Comparison of ENCODE assay signal across 9 mouse cellular contexts in the genomic region with DNA sequence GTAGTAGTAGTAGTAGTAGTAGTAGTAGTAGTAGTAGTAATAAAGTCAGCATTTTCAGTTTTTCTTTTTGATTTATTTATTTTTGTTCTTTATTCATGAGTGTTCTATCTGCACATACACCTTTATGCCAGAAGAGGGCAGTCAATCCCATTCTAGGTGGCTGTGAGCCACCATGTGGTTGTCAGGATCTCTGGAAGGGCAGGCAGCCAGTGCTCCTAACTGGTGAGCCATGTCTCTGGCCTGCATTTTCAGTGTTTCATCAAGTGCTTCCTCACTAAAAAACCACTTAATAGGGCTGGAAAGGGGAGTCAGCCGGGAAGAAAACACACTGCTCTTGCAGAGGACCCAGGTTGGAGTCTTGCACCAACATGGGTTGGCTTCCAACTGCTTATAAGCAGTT. TPM values are rescaled to one million over a fixed set of nuclear protein-coding genes. Genes with fewer than 3 reads are reported as not detected.
DNase-seq lines count a peak whose midpoint lies in the region; ATAC-seq lines count a peak whose summit lies in the region.
"Had no signal": no experiment of that assay in that cellular context is flagged by ENCODE, and none has a peak within 500 bp of the region (broad histone marks: within the 10 kb centered on the region; RNA-seq: fewer than 3 reads in every experiment).

No protein-coding gene starts in this region.

- no peak overlapping the region for H3K27ac ChIP-seq in forebrain, embryonic 14.5 days (ENCODE audit: low read depth, low read length)
- H3K27ac ChIP-seq in neural tube, embryonic 11.5 days (ENCODE audit: low read depth, low read length) = no peak overlapping the region
- H3K27ac ChIP-seq: stomach, embryonic 15.5 days had no signal

- H3K4me3 ChIP-seq in forebrain, embryonic 14.5 days (ENCODE audit: low read depth, low read length) = no peak overlapping the region
- no peak overlapping the region for H3K4me3 ChIP-seq in neural tube, embryonic 11.5 days (ENCODE audit: low read depth, low read length)
- H3K4me3 ChIP-seq: stomach, embryonic 15.5 days had no signal

- no peaks in the 10 kb centered on the region for H3K4me1 ChIP-seq in forebrain, embryonic 14.5 days (ENCODE audit: control insufficient read depth, insufficient read depth, low read length)
- H3K4me1 ChIP-seq in neural tube, embryonic 11.5 days (ENCODE audit: control insufficient read depth, insufficient read depth, low read length) = no peaks in the 10 kb centered on the region

- peak; percentile 55; the same call in 1 of the 2 replicates for ATAC-seq in forebrain, embryonic 14.5 days
- ATAC-seq in hematopoietic stem cell, adult 5-6 weeks (replicated peaks in 1 of 2; ENCODE audit: insufficient read depth in 1 of 2, low FRiP score in 2 of 2, low TSS enrichment in 1 of 2, low read depth in 1 of 2, poor library complexity in 2 of 2, severe bottlenecking in 2 of 2) = peak; percentile 74 to 75
- no peak for ATAC-seq in neural tube, embryonic 11.5 days (ENCODE audit: insufficient read depth, low FRiP score, low TSS enrichment)

- WGBS in forebrain, embryonic 14.5 days = 31% methylated on average over 1 of the region's 1 CpGs
- 44% methylated on average over 1 of the region's 1 CpGs for WGBS in neural tube, embryonic 11.5 days

- H3K27me3 ChIP-seq in forebrain, embryonic 14.5 days (replicated peaks; ENCODE audit: control insufficient read depth, insufficient read depth, low read length) = no peaks in the 10 kb centered on the region
- no peaks in the 10 kb centered on the region for H3K27me3 ChIP-seq in neural tube, embryonic 11.5 days (ENCODE audit: control insufficient read depth, insufficient read depth, low read length)
- H3K27me3 ChIP-seq: stomach, embryonic 15.5 days had no signal

- intact Hi-C loops in left cerebral cortex, postnatal 4 days (cut with DNase I) = no loop called here

- H3K9me3 ChIP-seq in forebrain, embryonic 14.5 days (replicated peaks; ENCODE audit: control insufficient read depth, low read length) = no peaks in the 10 kb centered on the region
- H3K9me3 ChIP-seq in neural tube, embryonic 11.5 days (ENCODE audit: control insufficient read depth, low read length) = no peaks in the 10 kb centered on the region
- H3K9me3 ChIP-seq: stomach, embryonic 15.5 days had no signal

- H3K36me3 ChIP-seq in forebrain, embryonic 14.5 days (ENCODE audit: control insufficient read depth, insufficient read depth, low read length) = peaks cover 17% of the 10 kb centered on the region
- 0 out of 2 replicates have a peak, but pooled peaks cover 2% of the 10 kb centered on the region for H3K36me3 ChIP-seq in neural tube, embryonic 11.5 days (ENCODE audit: control insufficient read depth, insufficient read depth, low read length)
- H3K36me3 ChIP-seq: stomach, embryonic 15.5 days had no signal

- no peak overlapping the region for H3K4me2 ChIP-seq in forebrain, embryonic 14.5 days (ENCODE audit: low read length)
- H3K4me2 ChIP-seq in neural tube, embryonic 11.5 days (ENCODE audit: low read depth) = no peak overlapping the region
- H3K4me2 ChIP-seq: stomach, embryonic 15.5 days had no signal

- no peak overlapping the region for H3K9ac ChIP-seq in forebrain, embryonic 14.5 days (ENCODE audit: low read length)
- no peak overlapping the region for H3K9ac ChIP-seq in neural tube, embryonic 11.5 days (ENCODE audit: low read length)
- H3K9ac ChIP-seq: stomach, embryonic 15.5 days had no signal

- DNase-seq in urinary bladder, adult 18-20 months (ENCODE audit: low spot score in 2 of 2) = peak; percentile 18 to 35
- no peak for DNase-seq in urinary bladder, postnatal 10 days (ENCODE audit: low spot score)
- peak; percentile 35 for DNase-seq in c-Kit-negative CD71-positive TER-119-positive erythroid progenitor cells, embryonic 14.5 days (ENCODE audit: low read depth, low spot score)
- DNase-seq in forebrain, embryonic 14.5 days (ENCODE audit: low spot score) = peak; percentile 80
- peak; percentile 69 for DNase-seq in left cerebral cortex, postnatal 4 days
- DNase-seq in neural tube, embryonic 11.5 days (ENCODE audit: low spot score) = peak; percentile 44
- DNase-seq in urinary bladder, postnatal 25 days (ENCODE audit: low spot score) = peak; percentile 48

RNA-seq across cellular contexts. Expression of gene Arl3, which starts 10.9 kb away (rescaled TPM):
- polyA plus RNA-seq in forebrain, embryonic 14.5 days (2014; fragmentation: Nextera tagmentation; extraction: Ambion mirVana) = 159 and 164 TPM in 2 replicates
- 28.8 and 35.8 TPM in 2 replicates for total RNA-seq in hematopoietic stem cell, adult 5-6 weeks (2017)
- total RNA-seq in left cerebral cortex, postnatal 4 days (2021) = 100 to 1,000 TPM; 102 to 107 TPM
- 123 and 131 TPM in 2 replicates for polyA plus RNA-seq in neural tube, embryonic 11.5 days (2014; fragmentation: Nextera tagmentation; extraction: Ambion mirVana)

RNA-seq across cellular contexts. Expression of gene Sfxn2, which starts 11.0 kb away (rescaled TPM):
- polyA plus RNA-seq in forebrain, embryonic 14.5 days (2014; fragmentation: Nextera tagmentation; extraction: Ambion mirVana) = 6.8 and 8.0 TPM in 2 replicates
- total RNA-seq in hematopoietic stem cell, adult 5-6 weeks (2017) = 7.8 and 12.5 TPM in 2 replicates
- total RNA-seq in left cerebral cortex, postnatal 4 days (2021) = 10 to 100 TPM; 12.6 to 13.7 TPM
- 12.7 and 14.1 TPM in 2 replicates for polyA plus RNA-seq in neural tube, embryonic 11.5 days (2014; fragmentation: Nextera tagmentation; extraction: Ambion mirVana)

RNA-seq across cellular contexts. Expression of gene Wbp1l, which starts 36.8 kb away (rescaled TPM):
- polyA plus RNA-seq in forebrain, embryonic 14.5 days (2014; fragmentation: Nextera tagmentation; extraction: Ambion mirVana) = 23.6 and 25.5 TPM in 2 replicates
- total RNA-seq in hematopoietic stem cell, adult 5-6 weeks (2017) = 40.5 and 41.6 TPM in 2 replicates
- 10 to 100 TPM; 43.1 to 45.3 TPM for total RNA-seq in left cerebral cortex, postnatal 4 days (2021)
- 41.6 and 48.8 TPM in 2 replicates for polyA plus RNA-seq in neural tube, embryonic 11.5 days (2014; fragmentation: Nextera tagmentation; extraction: Ambion mirVana)
